Mouse (Mus musculus): ENCODE measurements around the gene Olfr1274-ps.
A peak's percentile ranks its signal among the peaks of the same experiment; 100 is the strongest.
"Not testable (repeated sequence)": the region's sequence is repeated elsewhere in the genome, so short reads cannot be mapped to it uniquely, and the experiment has no call there.

The Olfr1274-ps gene

DNA sequence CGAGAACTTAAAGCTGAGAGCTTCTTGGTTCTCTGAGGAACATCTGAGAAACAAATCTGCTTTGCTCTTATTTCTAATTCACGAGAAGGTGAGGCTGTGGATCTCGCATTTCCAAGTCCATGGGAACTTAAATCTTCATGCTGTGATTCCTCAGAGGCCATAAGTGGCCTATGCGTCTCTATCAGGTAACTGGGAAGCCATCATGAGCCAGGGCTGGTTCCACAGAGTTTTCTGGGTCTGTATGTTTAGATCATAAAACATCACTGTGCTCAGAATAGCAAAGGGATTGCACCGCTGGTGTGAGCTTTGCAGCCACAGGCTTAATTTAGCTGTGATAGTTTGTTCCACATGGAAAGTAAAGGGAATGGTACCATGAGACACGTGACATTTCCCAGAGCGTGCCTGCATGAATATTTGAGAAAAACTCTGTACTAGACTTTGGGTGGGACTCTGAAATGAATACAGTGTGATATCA is at the start of gene Olfr1274-ps:
Gene Olfr1274-ps, plus strand, starts transcription at position 51 of the 475 bp plus-strand sequence.
- DNase-seq (ENCODE audit: low spot score in 2 of 2): not testable (repeated sequence)

DNA sequence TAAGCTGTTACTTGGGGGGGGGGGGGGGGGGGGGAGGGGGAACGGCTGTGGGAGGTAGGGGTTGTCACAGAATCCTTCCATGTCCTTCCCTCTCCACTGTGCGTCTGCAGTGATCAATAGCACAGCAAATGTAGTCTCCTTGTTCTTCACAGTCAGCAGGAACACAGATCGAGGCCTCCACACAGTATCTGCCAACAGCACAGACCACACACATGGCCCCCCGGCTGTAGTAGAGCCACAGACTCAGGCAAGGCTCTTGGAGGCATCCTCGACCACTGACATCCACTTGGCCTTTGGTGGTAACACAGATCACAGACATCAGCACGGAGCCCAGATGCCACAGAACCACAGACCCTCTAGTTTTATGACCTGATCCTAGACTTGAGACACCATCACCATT is 47.4 kb upstream of the Olfr1274-ps start:
- not testable (repeated sequence) for DNase-seq (ENCODE audit: low spot score in 2 of 2)

DNA sequence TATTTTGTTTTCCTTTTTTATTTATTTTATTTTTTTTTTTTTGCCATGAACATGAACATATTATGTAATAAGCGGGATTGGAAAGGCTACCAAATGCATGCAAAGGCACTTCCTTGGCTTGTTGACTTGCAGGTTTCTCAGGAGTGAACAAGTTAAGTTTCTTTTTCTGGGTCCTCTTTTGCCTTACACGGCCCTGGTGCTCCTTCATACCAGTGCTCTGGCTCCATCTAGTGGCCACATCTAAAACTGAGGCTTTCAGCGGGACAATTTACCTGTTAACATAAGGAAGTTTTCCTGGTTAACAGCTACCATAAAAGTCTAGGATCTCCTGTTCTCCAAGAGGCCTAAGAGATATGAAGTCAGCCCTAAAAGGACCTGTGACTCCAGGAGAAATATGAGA is 46.9 kb upstream of the Olfr1274-ps start:
- not testable (repeated sequence) for DNase-seq (ENCODE audit: low spot score in 2 of 2)

DNA sequence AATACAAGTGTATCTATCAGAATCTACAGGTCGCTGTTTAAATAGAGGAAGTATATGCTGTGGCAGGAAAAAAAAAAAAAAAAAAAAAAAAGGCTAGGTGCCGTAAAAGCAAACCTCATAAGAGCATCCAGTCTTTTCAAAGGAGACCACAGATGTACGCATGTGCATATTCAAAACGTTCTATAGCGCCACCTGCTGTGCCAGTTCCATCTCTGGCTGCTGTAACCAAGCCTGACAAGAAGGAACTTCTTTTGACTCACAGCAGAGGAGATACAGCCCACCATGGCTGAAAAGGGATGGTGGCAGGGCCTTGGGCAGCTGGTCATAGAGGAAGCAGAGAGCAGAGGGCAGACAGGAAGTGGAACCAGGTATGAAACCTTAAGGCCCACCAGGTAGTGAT is 39.3 kb upstream of the Olfr1274-ps start:
- not testable (repeated sequence) for DNase-seq (ENCODE audit: low spot score in 2 of 2)

DNA sequence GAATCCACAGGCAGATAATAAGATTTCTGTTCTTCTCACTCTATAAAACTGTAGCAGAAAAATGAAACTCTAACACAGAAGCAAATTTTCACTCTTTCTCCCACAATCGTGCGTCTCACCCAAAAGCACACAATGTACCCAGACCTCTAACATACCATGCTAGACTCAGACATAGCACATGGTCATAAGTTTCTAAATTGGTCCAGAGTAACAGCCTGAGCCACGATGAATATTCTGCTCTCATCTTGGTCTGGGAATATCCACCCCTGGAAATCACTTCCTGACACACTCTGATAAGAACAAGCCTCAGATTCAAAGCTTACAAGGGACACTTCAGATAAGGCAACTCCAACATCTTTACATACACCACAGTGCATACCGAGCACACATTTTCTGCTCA is 38.3 kb upstream of the Olfr1274-ps start:
- DNase-seq (ENCODE audit: low spot score in 2 of 2): not testable (repeated sequence)

DNA sequence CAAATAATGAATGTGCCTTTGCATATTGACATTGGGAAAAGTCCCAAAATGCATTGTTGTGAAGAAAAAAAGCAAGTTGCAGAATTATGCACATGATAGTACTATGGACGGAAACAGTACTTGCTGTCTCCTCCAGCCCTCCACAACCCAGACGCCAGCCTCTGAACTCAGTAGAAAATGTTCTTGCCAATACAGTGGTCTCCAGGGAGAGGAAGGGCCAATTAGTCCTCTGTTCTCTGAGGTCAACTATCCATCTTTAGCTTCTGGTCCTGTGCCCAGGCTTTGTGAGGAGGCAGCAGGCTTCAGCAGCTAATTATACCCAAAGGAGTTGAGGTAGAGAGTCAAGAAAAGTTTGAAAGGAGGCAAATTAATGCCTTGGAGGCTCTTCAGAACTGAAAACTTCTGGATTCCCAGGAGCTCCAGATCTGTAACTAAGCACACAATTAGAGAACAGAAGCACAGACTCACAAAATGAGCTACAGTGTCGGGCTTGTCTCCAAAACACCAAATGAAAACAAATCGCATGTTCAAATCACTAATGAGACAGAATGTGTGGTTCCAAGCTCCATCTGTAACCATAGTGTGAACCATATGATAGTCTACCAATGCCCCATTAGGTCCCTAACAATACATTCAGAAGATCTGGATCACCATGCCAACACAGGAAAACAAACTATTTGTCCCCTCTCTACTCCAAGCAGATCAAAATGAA is 15.8 kb downstream of the Olfr1274-ps start:
- not testable (repeated sequence) for DNase-seq (ENCODE audit: low spot score in 2 of 2)

DNA sequence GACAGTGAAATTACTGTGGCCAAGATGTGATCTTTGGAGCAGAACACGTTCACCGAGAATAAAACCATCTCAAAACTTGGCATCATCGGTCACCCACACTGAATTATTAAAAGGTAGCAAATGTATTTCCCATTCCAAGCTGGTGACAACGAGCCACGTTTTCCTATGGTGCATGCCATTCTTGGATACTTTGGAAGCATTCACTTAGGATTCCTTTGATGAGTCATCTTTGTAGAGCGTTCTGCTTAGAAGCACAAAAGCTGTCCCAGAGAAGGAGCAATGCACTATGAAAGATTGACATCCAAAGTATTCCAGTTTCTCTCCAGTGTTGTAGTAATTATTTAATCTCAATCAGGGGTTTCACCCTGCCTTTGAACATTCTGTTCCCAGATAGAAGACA is 23.8 kb downstream of the Olfr1274-ps start:
- not testable (repeated sequence) for DNase-seq (ENCODE audit: low spot score in 2 of 2)

DNA sequence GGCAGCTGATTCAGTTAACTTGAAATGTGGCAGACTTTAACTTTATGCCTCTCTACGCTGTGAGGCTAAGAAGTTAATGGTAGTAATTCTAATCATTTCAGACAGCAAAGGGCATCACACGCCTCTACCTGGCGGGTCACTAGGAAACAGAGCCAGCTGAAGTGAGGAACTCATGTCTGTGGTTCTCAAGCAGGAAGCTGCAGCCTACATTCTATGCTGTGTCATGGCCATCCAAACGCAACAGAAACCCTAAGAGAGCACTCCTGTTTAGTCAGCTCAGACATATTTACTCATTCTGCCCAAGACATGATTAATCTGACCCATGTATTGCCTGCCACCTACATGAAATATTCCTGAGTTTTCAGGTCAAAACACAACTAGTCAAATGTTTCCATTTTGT is 26.5 kb downstream of the Olfr1274-ps start:
- DNase-seq (ENCODE audit: low spot score in 2 of 2): not testable (repeated sequence)

DNA sequence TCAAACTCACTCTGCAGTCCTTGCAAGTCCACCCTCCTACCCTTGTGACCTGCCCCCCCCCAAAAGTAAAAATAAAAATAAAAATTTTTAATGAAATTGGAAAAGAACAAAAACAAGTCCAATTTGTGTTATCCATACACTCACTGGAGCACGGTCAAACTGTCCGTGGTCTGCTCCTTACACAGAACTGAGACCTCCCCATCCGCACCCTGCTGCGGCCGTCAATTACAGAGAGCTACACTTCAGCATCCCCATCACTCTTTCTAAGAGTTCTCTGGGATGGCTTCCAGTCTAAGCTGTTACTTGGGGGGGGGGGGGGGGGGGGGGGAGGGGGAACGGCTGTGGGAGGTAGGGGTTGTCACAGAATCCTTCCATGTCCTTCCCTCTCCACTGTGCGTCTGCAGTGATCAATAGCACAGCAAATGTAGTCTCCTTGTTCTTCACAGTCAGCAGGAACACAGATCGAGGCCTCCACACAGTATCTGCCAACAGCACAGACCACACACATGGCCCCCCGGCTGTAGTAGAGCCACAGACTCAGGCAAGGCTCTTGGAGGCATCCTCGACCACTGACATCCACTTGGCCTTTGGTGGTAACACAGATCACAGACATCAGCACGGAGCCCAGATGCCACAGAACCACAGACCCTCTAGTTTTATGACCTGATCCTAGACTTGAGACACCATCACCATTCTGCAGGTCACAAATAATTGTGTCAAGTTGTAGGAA is 30.7 kb downstream of the Olfr1274-ps start:
- not testable (repeated sequence) for DNase-seq (ENCODE audit: low spot score in 2 of 2)

DNA sequence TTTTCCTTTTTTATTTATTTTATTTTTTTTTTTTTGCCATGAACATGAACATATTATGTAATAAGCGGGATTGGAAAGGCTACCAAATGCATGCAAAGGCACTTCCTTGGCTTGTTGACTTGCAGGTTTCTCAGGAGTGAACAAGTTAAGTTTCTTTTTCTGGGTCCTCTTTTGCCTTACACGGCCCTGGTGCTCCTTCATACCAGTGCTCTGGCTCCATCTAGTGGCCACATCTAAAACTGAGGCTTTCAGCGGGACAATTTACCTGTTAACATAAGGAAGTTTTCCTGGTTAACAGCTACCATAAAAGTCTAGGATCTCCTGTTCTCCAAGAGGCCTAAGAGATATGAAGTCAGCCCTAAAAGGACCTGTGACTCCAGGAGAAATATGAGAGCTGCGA is 31.3 kb downstream of the Olfr1274-ps start:
- not testable (repeated sequence) for DNase-seq (ENCODE audit: low spot score in 2 of 2)

DNA sequence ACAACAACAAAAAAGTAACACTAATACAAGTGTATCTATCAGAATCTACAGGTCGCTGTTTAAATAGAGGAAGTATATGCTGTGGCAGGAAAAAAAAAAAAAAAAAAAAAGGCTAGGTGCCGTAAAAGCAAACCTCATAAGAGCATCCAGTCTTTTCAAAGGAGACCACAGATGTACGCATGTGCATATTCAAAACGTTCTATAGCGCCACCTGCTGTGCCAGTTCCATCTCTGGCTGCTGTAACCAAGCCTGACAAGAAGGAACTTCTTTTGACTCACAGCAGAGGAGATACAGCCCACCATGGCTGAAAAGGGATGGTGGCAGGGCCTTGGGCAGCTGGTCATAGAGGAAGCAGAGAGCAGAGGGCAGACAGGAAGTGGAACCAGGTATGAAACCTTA is 39.0 kb downstream of the Olfr1274-ps start:
- not testable (repeated sequence) for DNase-seq (ENCODE audit: low spot score in 2 of 2)

DNA sequence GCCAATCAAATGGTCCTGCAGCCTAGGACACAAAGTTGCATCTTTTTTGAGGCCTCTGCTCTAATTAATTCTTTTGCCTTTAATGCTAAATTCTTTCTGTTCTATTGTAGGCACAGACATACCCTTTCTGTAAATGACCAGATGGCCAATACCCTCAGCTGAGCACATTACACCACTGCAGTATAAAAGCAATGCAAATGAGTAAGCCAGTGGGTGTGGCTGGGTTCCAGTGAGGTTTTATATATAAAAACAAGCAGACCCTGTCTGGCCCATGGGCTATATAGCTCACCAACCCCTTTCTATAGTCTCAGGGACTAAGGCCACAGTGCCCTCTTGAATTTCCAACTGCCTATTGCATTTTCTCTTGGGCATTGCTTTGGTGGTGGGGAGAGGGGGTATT is 41.7 kb downstream of the Olfr1274-ps start:
- DNase-seq (ENCODE audit: low spot score in 2 of 2): peak in 1 of 2 experiments; percentile 14

DNA sequence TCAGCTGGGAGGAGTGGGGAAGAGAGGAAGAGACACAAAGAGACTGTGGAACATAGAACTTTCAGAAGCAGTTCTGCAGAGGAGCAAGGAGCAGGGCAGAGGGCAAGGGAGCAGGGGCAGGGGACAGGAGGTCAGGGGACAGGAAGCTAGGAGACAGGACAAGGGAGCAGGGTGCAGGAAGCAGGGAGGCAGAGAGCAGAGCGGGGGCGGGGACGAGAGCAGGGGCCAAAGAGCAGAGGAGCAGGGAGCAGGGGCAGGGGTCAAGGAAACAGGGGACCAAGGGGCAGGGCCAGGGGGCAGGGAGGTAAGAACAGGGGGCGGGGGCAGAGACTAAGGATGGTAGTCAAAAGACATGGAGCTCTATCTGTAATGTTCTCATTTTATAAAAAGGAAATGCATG is 43.3 kb downstream of the Olfr1274-ps start:
- not testable (repeated sequence) for DNase-seq (ENCODE audit: low spot score in 2 of 2)

DNA sequence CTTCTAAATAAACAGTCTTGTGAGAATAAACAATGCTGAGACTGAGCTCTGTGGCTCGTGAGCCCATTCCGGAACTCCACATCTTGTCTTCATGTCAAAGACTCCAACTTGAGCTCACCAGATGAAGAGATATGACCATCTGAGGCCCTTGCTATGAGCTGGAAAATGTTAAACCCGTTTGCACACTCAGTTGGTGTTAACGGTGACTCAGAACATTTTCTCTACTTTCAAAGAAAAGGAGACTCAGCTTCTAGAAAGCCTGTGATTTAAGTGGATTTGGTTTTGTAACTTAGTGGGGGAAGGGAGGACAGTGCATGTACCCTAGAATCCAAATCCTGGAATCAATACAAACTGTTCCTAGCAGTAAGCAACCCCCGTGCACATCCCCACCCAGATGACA is 45.3 kb downstream of the Olfr1274-ps start:
- peak in 1 of 2 experiments; percentile 38 for DNase-seq (ENCODE audit: low spot score in 2 of 2)

DNA sequence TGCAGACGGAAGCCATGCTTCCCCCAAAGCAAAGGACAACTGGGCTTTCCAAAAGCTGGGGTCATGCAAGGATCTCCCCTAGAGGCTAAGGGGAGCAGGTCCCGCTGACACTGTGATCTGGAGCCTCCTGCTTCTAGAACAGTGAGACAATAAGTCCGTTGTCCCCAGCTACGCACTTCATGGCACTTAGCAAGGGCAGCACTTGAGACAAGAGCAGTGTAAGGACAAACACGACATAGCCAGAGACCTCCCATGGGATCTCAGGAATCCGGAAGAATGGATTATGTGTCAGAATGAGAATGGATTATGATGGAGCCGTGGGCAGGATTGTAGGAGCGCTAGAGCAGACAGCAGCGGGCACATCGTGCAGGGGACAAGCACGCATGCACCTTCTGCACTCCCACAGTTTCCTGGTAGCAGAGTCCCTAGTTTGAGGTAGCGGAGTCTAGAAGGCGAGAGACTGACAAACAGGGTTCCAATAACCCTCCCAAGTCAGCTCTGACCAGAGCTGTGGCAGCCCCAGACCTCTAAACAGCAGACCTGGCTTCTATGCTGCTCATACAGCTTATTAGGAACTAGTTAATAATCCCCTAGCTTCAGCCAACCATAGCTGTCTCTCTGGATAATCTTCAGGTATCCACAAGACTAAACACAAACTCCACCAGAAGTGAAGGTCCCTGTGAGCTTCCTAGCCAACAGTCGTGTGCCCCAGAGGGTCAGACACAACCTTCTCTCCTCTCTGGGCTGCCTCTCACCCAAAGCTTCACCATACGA is 50.7 kb downstream of the Olfr1274-ps start:
- DNase-seq (ENCODE audit: low spot score in 2 of 2): no peak

DNA sequence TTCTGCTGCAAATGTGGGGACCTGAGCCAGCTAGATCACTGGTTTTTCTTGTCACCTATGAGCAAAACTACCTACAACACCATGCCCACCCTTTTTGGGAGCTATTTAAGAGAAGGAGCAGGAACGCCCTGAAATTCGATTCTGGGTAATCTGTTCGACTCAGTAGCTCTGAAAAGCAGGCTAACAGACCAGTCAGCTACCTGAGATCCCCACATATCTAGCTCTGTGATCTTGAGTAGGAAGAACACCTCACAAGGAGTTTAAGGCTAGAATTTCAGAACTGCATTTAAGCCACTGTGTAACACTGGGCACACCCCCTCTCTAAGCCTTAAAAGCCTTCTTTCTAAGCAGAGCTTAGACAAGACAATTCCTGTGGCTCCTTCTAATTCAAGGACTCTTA is 53.9 kb downstream of the Olfr1274-ps start:
- DNase-seq (ENCODE audit: low spot score in 2 of 2): no peak
